Mouse (Mus musculus) ovary, postnatal 36 days (tissue): ENCODE data around the gene Tpd52l2.

Source experiments
- DNase-seq: peaks from one replicate; pipeline ENCODE4 v3.0.0; 2022; ENCODE audit warnings: low spot score, mixed read lengths

The Tpd52l2 gene

GRCm38 (mm10) chr2:181496831-181497547 is at the start of gene Tpd52l2:
Gene Tpd52l2 (plus strand): TSS chr2:181497142.
- peak; percentile 88 for DNase-seq

GRCm38 (mm10) chr2:181452181-181452580 is 44.8 kb upstream of the Tpd52l2 start:
- no peak for DNase-seq

- DNase-seq = no peak
Observed at GRCm38 (mm10) chr2:181453274-181453673, 43.7 kb upstream of the Tpd52l2 start.

GRCm38 (mm10) chr2:181455899-181456298 is 41.0 kb upstream of the Tpd52l2 start:
- DNase-seq = no peak

- no peak for DNase-seq
Observed at GRCm38 (mm10) chr2:181457831-181458230, 39.1 kb upstream of the Tpd52l2 start.

GRCm38 (mm10) chr2:181458411-181459152 is 38.4 kb upstream of the Tpd52l2 start:
- DNase-seq = peak; percentile 49

GRCm38 (mm10) chr2:181459153-181459672 is 37.7 kb upstream of the Tpd52l2 start, which contains the start of gene Zbtb46:
Gene Zbtb46 (minus strand): TSS chr2:181459426.
- peak; percentile 93 for DNase-seq

GRCm38 (mm10) chr2:181459673-181460621 is 37.0 kb upstream of the Tpd52l2 start:
- DNase-seq = peak; percentile 76

GRCm38 (mm10) chr2:181461536-181462100 is 35.3 kb upstream of the Tpd52l2 start:
- DNase-seq = no peak

GRCm38 (mm10) chr2:181462604-181463003 is 34.3 kb upstream of the Tpd52l2 start:
- no peak for DNase-seq

GRCm38 (mm10) chr2:181463008-181463738 is 33.8 kb upstream of the Tpd52l2 start:
- DNase-seq = peak; percentile 69

- no peak for DNase-seq
Observed at GRCm38 (mm10) chr2:181465423-181465822, 31.5 kb upstream of the Tpd52l2 start.

- no peak for DNase-seq
Observed at GRCm38 (mm10) chr2:181470285-181470684, 26.7 kb upstream of the Tpd52l2 start.

- no peak for DNase-seq
Observed at GRCm38 (mm10) chr2:181471246-181471645, 25.7 kb upstream of the Tpd52l2 start.

GRCm38 (mm10) chr2:181472256-181472827 is 24.6 kb upstream of the Tpd52l2 start:
- DNase-seq = no peak

GRCm38 (mm10) chr2:181483120-181483519 is 13.8 kb upstream of the Tpd52l2 start:
- DNase-seq = no peak

- peak; percentile 43 for DNase-seq
Observed at GRCm38 (mm10) chr2:181483562-181484318, 13.2 kb upstream of the Tpd52l2 start.

- no peak for DNase-seq
Observed at GRCm38 (mm10) chr2:181484456-181485233, 12.3 kb upstream of the Tpd52l2 start.

- DNase-seq = no peak
Observed at GRCm38 (mm10) chr2:181485741-181486140, 11.2 kb upstream of the Tpd52l2 start.
